ENCODE assay signal across 8 mouse cellular contexts in genomic region chr19:42016840-42017239, GRCm38 (mm10). TPM values are rescaled to one million over a fixed set of nuclear protein-coding genes. Genes with fewer than 3 reads are reported as not detected.
DNase-seq lines count a peak whose midpoint lies in the region; ATAC-seq and TF ChIP-seq lines count a peak whose summit lies in the region.

No protein-coding gene starts in this region.

- TF ChIP-seq CTCF in gastrocnemius, adult 2 months (IDR thresholded peaks at IDR 0.05): no peak
- TF ChIP-seq CTCF in hindbrain, postnatal 0 days (IDR thresholded peaks at IDR 0.05; ENCODE audit: low read depth): no peak
- TF ChIP-seq CTCF in olfactory bulb, adult 2 months (IDR thresholded peaks at IDR 0.05; ENCODE audit: insufficient read depth, low read depth, low read length): no peak

- H3K4me1 ChIP-seq in forebrain, embryonic 16.5 days (replicated peaks; ENCODE audit: control insufficient read depth, insufficient read depth, low read length): peaks cover 4% of the 10 kb centered on the region; the same call in 1 of the 2 replicates
- H3K4me1 ChIP-seq in hindbrain, postnatal 0 days (ENCODE audit: insufficient read depth, low read length): no peaks in the 10 kb centered on the region
- peaks cover 37% of the 10 kb centered on the region for H3K4me1 ChIP-seq in olfactory bulb, adult 2 months (ENCODE audit: control insufficient read depth, insufficient read depth, low read length)

- no peak overlapping the region for H3K4me2 ChIP-seq in forebrain, embryonic 16.5 days (ENCODE audit: low read length)
- no peak overlapping the region for H3K4me2 ChIP-seq in hindbrain, postnatal 0 days (ENCODE audit: low read depth, low read length)

- WGBS in forebrain, embryonic 16.5 days: 48% methylated on average over 5 of the region's 5 CpGs
- 47% methylated on average over 5 of the region's 5 CpGs for WGBS in hindbrain, postnatal 0 days
- WGBS in olfactory bulb, adult 2 months: 9% methylated on average over 5 of the region's 5 CpGs

- H3K4me3 ChIP-seq in gastrocnemius, adult 2 months: peak overlapping the region; percentile 45
- H3K4me3 ChIP-seq in forebrain, embryonic 16.5 days (replicated peaks; ENCODE audit: low read length): no peak overlapping the region
- H3K4me3 ChIP-seq in hindbrain, postnatal 0 days (ENCODE audit: low read length): no peak overlapping the region
- no peak overlapping the region; the same call in 1 of the 2 replicates for H3K4me3 ChIP-seq in olfactory bulb, adult 2 months (ENCODE audit: insufficient read depth, low read depth, low read length)

- H3K27me3 ChIP-seq in forebrain, embryonic 16.5 days (replicated peaks; ENCODE audit: control insufficient read depth, insufficient read depth, low read length): no peaks in the 10 kb centered on the region
- H3K27me3 ChIP-seq in hindbrain, postnatal 0 days (ENCODE audit: insufficient read depth, low read length): no peaks in the 10 kb centered on the region

- H3K9ac ChIP-seq in forebrain, embryonic 16.5 days (replicated peaks; ENCODE audit: low read depth, low read length): no peak overlapping the region
- H3K9ac ChIP-seq in hindbrain, postnatal 0 days (replicated peaks; ENCODE audit: low read length): no peak overlapping the region

- no peaks in the 10 kb centered on the region for H3K9me3 ChIP-seq in forebrain, embryonic 16.5 days (ENCODE audit: control insufficient read depth, low read length)
- no peaks in the 10 kb centered on the region for H3K9me3 ChIP-seq in hindbrain, postnatal 0 days (ENCODE audit: low read length)

- peak; percentile 67 for DNase-seq in gastrocnemius, adult 2 months
- no peak for DNase-seq in gastrocnemius, postnatal 4 days (ENCODE audit: low spot score in 2 of 2)
- peak; percentile 81 for DNase-seq in 3134 (ENCODE audit: extremely low read depth, insufficient read length, low spot score)
- no peak for DNase-seq in hindbrain, postnatal 0 days (ENCODE audit: low spot score)
- DNase-seq in embryo, embryonic 11 days: no peak
- DNase-seq in urinary bladder, adult 2 months (ENCODE audit: low spot score): no peak

- no peak for TF ChIP-seq POLR2A in olfactory bulb, adult 2 months (IDR thresholded peaks at IDR 0.05; ENCODE audit: insufficient read depth, low read depth, low read length)

- H3K27ac ChIP-seq in gastrocnemius, adult 2 months: peak overlapping the region; percentile 87
- H3K27ac ChIP-seq in forebrain, embryonic 16.5 days (ENCODE audit: low read length): 0 out of 2 replicates have a peak overlapping the region, but pooled peaks have one; percentile 12
- H3K27ac ChIP-seq in hindbrain, postnatal 0 days: peak overlapping the region; percentile 1; the same call in 1 of the 2 replicates
- peak overlapping the region; percentile 96 for H3K27ac ChIP-seq in olfactory bulb, adult 2 months (ENCODE audit: insufficient read depth, low read depth, low read length)

- ATAC-seq in forebrain, embryonic 16.5 days: no peak
- no peak; the same call in 1 of the 2 replicates for ATAC-seq in hindbrain, postnatal 0 days

- no peaks in the 10 kb centered on the region for H3K36me3 ChIP-seq in forebrain, embryonic 16.5 days (ENCODE audit: control insufficient read depth, insufficient read depth)
- H3K36me3 ChIP-seq in hindbrain, postnatal 0 days (ENCODE audit: insufficient read depth, low read length): no peaks in the 10 kb centered on the region

- intact Hi-C loops in gastrocnemius, adult 2 months (cut with DNase I): no loop called here

RNA-seq across cellular contexts. Expression of gene Ankrd2, which starts 19.0 kb away (rescaled TPM):
- 100 to 1,000 TPM; 154 to 235 TPM for total RNA-seq in gastrocnemius, adult 2 months (2021)
- 10 to 100 TPM; 50.1 to 73.1 TPM for total RNA-seq in gastrocnemius, postnatal 4 days (2021)
- 0.30 and 0.51 TPM in 2 replicates for polyA plus RNA-seq in forebrain, embryonic 16.5 days (2015; fragmentation: Nextera tagmentation; extraction: Ambion mirVana)
- total RNA-seq in hindbrain, postnatal 0 days (2014; rRNA removed): 0.42 TPM in 1 of 2 replicates, not detected in the other
- polyA plus RNA-seq in hindbrain, postnatal 0 days (2015; fragmentation: Nextera tagmentation; extraction: Ambion mirVana): 0.97 and 1.5 TPM in 2 replicates
- not detected in 2 replicates for polyA plus RNA-seq in olfactory bulb, adult 2 months (2012; ENCODE audit: insufficient read depth, insufficient read length, low replicate concordance, missing spikeins)
- 0.10 TPM in 1 of 2 replicates, not detected in the other for polyA plus RNA-seq in urinary bladder, adult 2 months (2012; rRNA removed)

RNA-seq across cellular contexts. Expression of gene Hoga1, which starts 28.6 kb away (rescaled TPM):
- 1 to 10 TPM; 2.9 to 3.1 TPM for total RNA-seq in gastrocnemius, adult 2 months (2021)
- total RNA-seq in gastrocnemius, postnatal 4 days (2021): 1 to 10 TPM; 7.1 to 8.8 TPM
- 0.66 and 0.82 TPM in 2 replicates for polyA plus RNA-seq in forebrain, embryonic 16.5 days (2015; fragmentation: Nextera tagmentation; extraction: Ambion mirVana)
- total RNA-seq in hindbrain, postnatal 0 days (2014; rRNA removed): 2.2 and 3.6 TPM in 2 replicates
- polyA plus RNA-seq in hindbrain, postnatal 0 days (2015; fragmentation: Nextera tagmentation; extraction: Ambion mirVana): 3.9 and 4.6 TPM in 2 replicates
- polyA plus RNA-seq in olfactory bulb, adult 2 months (2012; ENCODE audit: insufficient read depth, insufficient read length, low replicate concordance, missing spikeins): not detected in 2 replicates
- polyA plus RNA-seq in urinary bladder, adult 2 months (2012; rRNA removed): 2.4 and 2.7 TPM in 2 replicates

RNA-seq across cellular contexts. Expression of gene 4933411K16Rik, which starts 35.2 kb away (rescaled TPM):
- total RNA-seq in gastrocnemius, adult 2 months (2021): under 1 TPM; 0.28 to 0.33 TPM
- total RNA-seq in gastrocnemius, postnatal 4 days (2021): under 1 TPM; 0.75 to 0.91 TPM
- not detected in 2 replicates for polyA plus RNA-seq in forebrain, embryonic 16.5 days (2015; fragmentation: Nextera tagmentation; extraction: Ambion mirVana)
- total RNA-seq in hindbrain, postnatal 0 days (2014; rRNA removed): 0.61 and 1.6 TPM in 2 replicates
- not detected in 2 replicates for polyA plus RNA-seq in hindbrain, postnatal 0 days (2015; fragmentation: Nextera tagmentation; extraction: Ambion mirVana)
- polyA plus RNA-seq in olfactory bulb, adult 2 months (2012; ENCODE audit: insufficient read depth, insufficient read length, low replicate concordance, missing spikeins): not detected in 2 replicates
- 0.23 and 0.24 TPM in 2 replicates for polyA plus RNA-seq in urinary bladder, adult 2 months (2012; rRNA removed)

RNA-seq across cellular contexts. Expression of gene Ubtd1, which starts 35.3 kb away (rescaled TPM):
- total RNA-seq in gastrocnemius, adult 2 months (2021): 10 to 100 TPM; 14.5 to 15.1 TPM
- 10 to 100 TPM; 37.5 to 39.7 TPM for total RNA-seq in gastrocnemius, postnatal 4 days (2021)
- polyA plus RNA-seq in forebrain, embryonic 16.5 days (2015; fragmentation: Nextera tagmentation; extraction: Ambion mirVana): 8.0 and 8.7 TPM in 2 replicates
- total RNA-seq in hindbrain, postnatal 0 days (2014; rRNA removed): 19.9 and 22.4 TPM in 2 replicates
- 13.4 and 14.1 TPM in 2 replicates for polyA plus RNA-seq in hindbrain, postnatal 0 days (2015; fragmentation: Nextera tagmentation; extraction: Ambion mirVana)
- not detected in 2 replicates for polyA plus RNA-seq in olfactory bulb, adult 2 months (2012; ENCODE audit: insufficient read depth, insufficient read length, low replicate concordance, missing spikeins)
- polyA plus RNA-seq in urinary bladder, adult 2 months (2012; rRNA removed): 33.2 and 39.2 TPM in 2 replicates

RNA-seq across cellular contexts. Expression of gene Mms19, which starts 35.9 kb away (rescaled TPM):
- 10 to 100 TPM in 1 of 2 experiments, 1 to 10 TPM in 1; 8.8 to 10.5 TPM for total RNA-seq in gastrocnemius, adult 2 months (2021)
- total RNA-seq in gastrocnemius, postnatal 4 days (2021): 10 to 100 TPM; 20.5 to 29.1 TPM
- 35.0 and 39.4 TPM in 2 replicates for polyA plus RNA-seq in forebrain, embryonic 16.5 days (2015; fragmentation: Nextera tagmentation; extraction: Ambion mirVana)
- total RNA-seq in hindbrain, postnatal 0 days (2014; rRNA removed): 54.8 and 66.1 TPM in 2 replicates
- polyA plus RNA-seq in hindbrain, postnatal 0 days (2015; fragmentation: Nextera tagmentation; extraction: Ambion mirVana): 25.9 and 28.8 TPM in 2 replicates
- polyA plus RNA-seq in olfactory bulb, adult 2 months (2012; ENCODE audit: insufficient read depth, insufficient read length, low replicate concordance, missing spikeins): not detected in 2 replicates
- polyA plus RNA-seq in urinary bladder, adult 2 months (2012; rRNA removed): 56.3 and 60.4 TPM in 2 replicates

Comparison
In these comparisons a context has a peak if more than half of its experiments do, and no peak if none do; other contexts are left out.
1. DNase-seq: peak in gastrocnemius, adult 2 months (single experiment) and 3134 (single experiment); none in gastrocnemius, postnatal 4 days (0 of 2), hindbrain, postnatal 0 days (single experiment), embryo, embryonic 11 days (single experiment) and urinary bladder, adult 2 months (single experiment).
2. H3K27ac ChIP-seq: peak in every context shown above with its lines; median percentile 96 in olfactory bulb, adult 2 months; 87 in gastrocnemius, adult 2 months; 12 in forebrain, embryonic 16.5 days; 1 in hindbrain, postnatal 0 days.